In genomic region chr7:68275838-68276731, GRCm38 (mm10) we compare ENCODE assay signal across 8 mouse cellular contexts. TPM values are rescaled to one million over a fixed set of nuclear protein-coding genes. Genes with fewer than 3 reads are reported as not detected.
DNase-seq lines count a peak whose midpoint lies in the region; ATAC-seq and TF ChIP-seq lines count a peak whose summit lies in the region.

No protein-coding gene starts in this region.

- no peak for TF ChIP-seq CTCF in liver, embryonic 14.5 days (IDR thresholded peaks at IDR 0.05; ENCODE audit: low read depth)

- no peak for ATAC-seq in heart, embryonic 13.5 days (ENCODE audit: extremely low read depth, insufficient number of reproducible peaks, low FRiP score, low TSS enrichment)
- ATAC-seq in inflammation-experienced regulatory T-cells, adult 6 months, result peak; percentile 59
- 0 out of 2 replicates have a peak, but pooled peaks have one; percentile 26 for ATAC-seq in liver, embryonic 14.5 days (ENCODE audit: insufficient read depth)
- peak; percentile 77 for ATAC-seq in neutrophil, adult 5-6 weeks (ENCODE audit: extremely low read depth, insufficient number of reproducible peaks, low FRiP score, poor library complexity, severe bottlenecking)

- TF ChIP-seq EP300 in liver, embryonic 14.5 days (IDR thresholded peaks at IDR 0.05; ENCODE audit: low read depth), result no peak

- H3K36me3 ChIP-seq in heart, embryonic 13.5 days, result no peaks in the 10 kb centered on the region
- H3K36me3 ChIP-seq in liver, embryonic 14.5 days (replicated peaks; ENCODE audit: control insufficient read depth, insufficient read depth, low read depth), result no peaks in the 10 kb centered on the region

- WGBS in heart, embryonic 13.5 days, result 6% methylated on average over 36 of the region's 36 CpGs
- WGBS in liver, embryonic 14.5 days (ENCODE audit: insufficient replicate concordance), result 14% methylated on average over 36 of the region's 36 CpGs

- DNase-seq in heart, adult 9 months (ENCODE audit: low spot score in 2 of 2), result no peak
- DNase-seq in liver, embryonic 14.5 days (ENCODE audit: low read depth in 3 of 3, low spot score in 3 of 3), result no peak
- no peak for DNase-seq in right cerebral cortex, postnatal 4 days
- no peak for DNase-seq in layer of hippocampus, adult 9-11 months

- peaks cover 25% of the 10 kb centered on the region for H3K4me1 ChIP-seq in heart, embryonic 13.5 days
- H3K4me1 ChIP-seq in brown adipose tissue, adult 24 weeks (ENCODE audit: control insufficient read depth, insufficient read depth, insufficient read length, low read length), result peaks cover 7% of the 10 kb centered on the region; the same call in 1 of the 2 replicates
- 0 out of 4 replicates have a peak, but pooled peaks cover 0 to 2% of the 10 kb centered on the region in 2 experiments for H3K4me1 ChIP-seq in liver, embryonic 14.5 days (replicated peaks; ENCODE audit: control insufficient read depth in 2 of 2, insufficient read depth in 2 of 2, low read length in 1 of 2)

- peaks cover 60% of the 10 kb centered on the region for H3K27me3 ChIP-seq in heart, embryonic 13.5 days (replicated peaks)
- no peaks in the 10 kb centered on the region for H3K27me3 ChIP-seq in liver, embryonic 14.5 days (ENCODE audit: control insufficient read depth, insufficient read depth, low read length)

- H3K4me3 ChIP-seq in heart, embryonic 13.5 days, result peak overlapping the region; percentile 51
- peak overlapping the region; percentile 48 for H3K4me3 ChIP-seq in brown adipose tissue, adult 24 weeks (ENCODE audit: insufficient read depth, low read depth, low read length)
- H3K4me3 ChIP-seq in liver, embryonic 14.5 days (ENCODE audit: insufficient read depth in 1 of 2, low read depth in 2 of 2, low read length in 2 of 2), result peak overlapping the region; percentile 44 to 54

- no peak overlapping the region for H3K27ac ChIP-seq in heart, embryonic 13.5 days (replicated peaks)
- no peak overlapping the region for H3K27ac ChIP-seq in brown adipose tissue, adult 24 weeks (replicated peaks; ENCODE audit: low read depth, low read length)
- H3K27ac ChIP-seq in liver, embryonic 14.5 days, result no peak overlapping the region

- H3K9me3 ChIP-seq in heart, embryonic 13.5 days, result no peaks in the 10 kb centered on the region
- H3K9me3 ChIP-seq in liver, embryonic 14.5 days (ENCODE audit: control insufficient read depth, low read length), result no peaks in the 10 kb centered on the region

- peak overlapping the region; percentile 78 for H3K4me2 ChIP-seq in heart, embryonic 13.5 days
- peak overlapping the region; percentile 68 for H3K4me2 ChIP-seq in liver, embryonic 14.5 days (ENCODE audit: low read depth)

- peak overlapping the region; percentile 76 for H3K9ac ChIP-seq in heart, embryonic 13.5 days
- no peak overlapping the region for H3K9ac ChIP-seq in liver, embryonic 14.5 days (replicated peaks)

RNA-seq across cellular contexts. Expression of gene Fam169b, which starts 2.4 kb away (rescaled TPM):
- 0.39 and 0.41 TPM in 2 replicates for polyA plus RNA-seq in heart, embryonic 13.5 days (2015; fragmentation: Nextera tagmentation; extraction: Ambion mirVana)
- polyA plus RNA-seq in brown adipose tissue, adult 24 weeks (2012; ENCODE audit: insufficient read depth, insufficient read length, missing spikeins), result not detected in 2 replicates
- 100 to 1,000 TPM in 2 of 3 experiments, 10 to 100 TPM in 1; 45.3 to 127 (median 108) TPM for polyA plus RNA-seq in inflammation-experienced regulatory T-cells, adult 6 months (2017; shearing (Covaris generic))
- polyA plus RNA-seq in liver, embryonic 14.5 days (2012; rRNA removed), result 0.24 and 0.28 TPM in 2 replicates
- polyA plus RNA-seq in liver, embryonic 14.5 days (2014; fragmentation: Nextera tagmentation; extraction: Ambion mirVana), result 0.21 and 0.30 TPM in 2 replicates
- 50.5 and 52.1 TPM in 2 replicates for total RNA-seq in neutrophil, adult 5-6 weeks (2017)

RNA-seq across cellular contexts. Expression of gene Pgpep1l, which starts 12.1 kb away (rescaled TPM):
- polyA plus RNA-seq in heart, embryonic 13.5 days (2015; fragmentation: Nextera tagmentation; extraction: Ambion mirVana), result not detected in 2 replicates
- polyA plus RNA-seq in brown adipose tissue, adult 24 weeks (2012; ENCODE audit: insufficient read depth, insufficient read length, missing spikeins), result not detected in 2 replicates
- 1 to 10 TPM in 2 of 3 experiments, under 1 TPM in 1; 0.98 to 6.9 (median 4.2) TPM for polyA plus RNA-seq in inflammation-experienced regulatory T-cells, adult 6 months (2017; shearing (Covaris generic))
- polyA plus RNA-seq in liver, embryonic 14.5 days (2012; rRNA removed), result not detected in 2 replicates
- not detected in 2 replicates for polyA plus RNA-seq in liver, embryonic 14.5 days (2014; fragmentation: Nextera tagmentation; extraction: Ambion mirVana)
- total RNA-seq in neutrophil, adult 5-6 weeks (2017), result 1.6 TPM in 1 of 2 replicates, not detected in the other

Comparison
In these comparisons a context has a peak if more than half of its experiments do, and no peak if none do; other contexts are left out.
1. RNA of gene Fam169b, which starts 2.4 kb away (polyA plus RNA-seq): 45.3 to 127 TPM in inflammation-experienced regulatory T-cells, adult 6 months; 0.39 to 0.41 TPM in heart, embryonic 13.5 days, 0.21 to 0.30 TPM in liver, embryonic 14.5 days and not detected in brown adipose tissue, adult 24 weeks; every median in the first group is over 10 times any median in the second.
2. Peak in every context shown above with its lines, with median percentiles within 50 percentile points of each other: H3K4me3 ChIP-seq.